In genomic region chr2:119408733-119409132, GRCm38 (mm10) we compare ENCODE assay signal across 10 mouse cellular contexts. TPM values are rescaled to one million over a fixed set of nuclear protein-coding genes. Genes with fewer than 3 reads are reported as not detected.
DNase-seq lines count a peak whose midpoint lies in the region; ATAC-seq and TF ChIP-seq lines count a peak whose summit lies in the region.
"Had no signal": no experiment of that assay in that cellular context is flagged by ENCODE, and none has a peak within 500 bp of the region (broad histone marks: within the 10 kb centered on the region; RNA-seq: fewer than 3 reads in every experiment).

No protein-coding gene starts in this region.

- no peak for TF ChIP-seq EP300 in lung, postnatal 0 days (IDR thresholded peaks at IDR 0.05)

- no peaks in the 10 kb centered on the region for H3K9me3 ChIP-seq in heart, embryonic 11.5 days (replicated peaks; ENCODE audit: control insufficient read depth, low read length)
- no peaks in the 10 kb centered on the region for H3K9me3 ChIP-seq in lung, postnatal 0 days (ENCODE audit: low read length)
- H3K9me3 ChIP-seq in stomach, embryonic 15.5 days: no peaks in the 10 kb centered on the region
- H3K9me3 ChIP-seq: embryonic facial prominence, embryonic 12.5 days had no signal

- 0 out of 2 replicates have a peak, but pooled peaks cover 5% of the 10 kb centered on the region for H3K4me1 ChIP-seq in heart, embryonic 11.5 days (ENCODE audit: control insufficient read depth, insufficient read depth, low read length)
- H3K4me1 ChIP-seq in kidney, adult 2 months (ENCODE audit: control insufficient read depth, insufficient read depth, low read length): no peaks in the 10 kb centered on the region
- H3K4me1 ChIP-seq in lung, postnatal 0 days (ENCODE audit: insufficient read depth, low read depth, low read length): peaks cover 6% of the 10 kb centered on the region; the same call in 1 of the 2 replicates
- no peaks in the 10 kb centered on the region for H3K4me1 ChIP-seq in stomach, embryonic 15.5 days
- H3K4me1 ChIP-seq: embryonic facial prominence, embryonic 12.5 days had no signal

- intact Hi-C loops in heart, postnatal 10 days (cut with DNase I): no loop called here

- no peaks in the 10 kb centered on the region for H3K27me3 ChIP-seq in heart, embryonic 11.5 days (ENCODE audit: control insufficient read depth, insufficient read depth, low read length)
- H3K27me3 ChIP-seq in kidney, adult 2 months (replicated peaks; ENCODE audit: control insufficient read depth, insufficient read depth, low read length): no peaks in the 10 kb centered on the region
- no peaks in the 10 kb centered on the region for H3K27me3 ChIP-seq in lung, postnatal 0 days (replicated peaks; ENCODE audit: insufficient read depth, low read length)
- no peaks in the 10 kb centered on the region for H3K27me3 ChIP-seq in stomach, embryonic 15.5 days (replicated peaks)
- H3K27me3 ChIP-seq: embryonic facial prominence, embryonic 12.5 days had no signal

- no peak overlapping the region for H3K4me2 ChIP-seq in heart, embryonic 11.5 days
- H3K4me2 ChIP-seq in lung, postnatal 0 days (replicated peaks; ENCODE audit: low read depth, low read length): no peak overlapping the region
- no peak overlapping the region for H3K4me2 ChIP-seq in stomach, embryonic 15.5 days
- H3K4me2 ChIP-seq: embryonic facial prominence, embryonic 12.5 days had no signal

- no peak for DNase-seq in heart, postnatal 10 days
- no peak for DNase-seq in kidney, adult 2 months
- DNase-seq in kidney, postnatal 25 days: no peak
- peak; percentile 72 for DNase-seq in lung, postnatal 0 days (ENCODE audit: low spot score)
- no peak for DNase-seq in lung, postnatal 10 days
- DNase-seq: cerebellum, postnatal 14 days had no signal

- no peak overlapping the region for H3K9ac ChIP-seq in heart, embryonic 11.5 days (ENCODE audit: low read depth, low read length)
- no peak overlapping the region for H3K9ac ChIP-seq in lung, postnatal 0 days (replicated peaks; ENCODE audit: low read depth)
- H3K9ac ChIP-seq in stomach, embryonic 15.5 days: no peak overlapping the region
- H3K9ac ChIP-seq: embryonic facial prominence, embryonic 12.5 days had no signal

- no peak for ATAC-seq in heart, embryonic 11.5 days (replicated peaks; ENCODE audit: insufficient number of reproducible peaks, low FRiP score, low TSS enrichment)
- ATAC-seq in lung, postnatal 0 days: peak; percentile 47
- no peak for ATAC-seq in stomach, embryonic 15.5 days (ENCODE audit: insufficient read depth, low FRiP score, low read depth)
- ATAC-seq: CD4-positive, CD25-positive, alpha-beta regulatory T cell, adult 4 months had no signal

- H3K27ac ChIP-seq in heart, embryonic 11.5 days (ENCODE audit: low read depth, low read length): peak overlapping the region; percentile 70
- H3K27ac ChIP-seq in kidney, adult 2 months (ENCODE audit: insufficient read depth, low read depth, low read length): peak overlapping the region; percentile 59
- peak overlapping the region; percentile 68 for H3K27ac ChIP-seq in lung, postnatal 0 days (ENCODE audit: low read length)
- peak overlapping the region; percentile 65 for H3K27ac ChIP-seq in stomach, embryonic 15.5 days
- H3K27ac ChIP-seq: embryonic facial prominence, embryonic 12.5 days had no signal

- TF ChIP-seq CTCF in kidney, adult 2 months (conservative IDR thresholded peaks at IDR 0.05; ENCODE audit: insufficient read depth, insufficient read length, low read depth, low read length): no peak
- TF ChIP-seq CTCF in lung, postnatal 0 days (IDR thresholded peaks at IDR 0.05): no peak

- H3K36me3 ChIP-seq in heart, embryonic 11.5 days (ENCODE audit: control insufficient read depth, insufficient read depth, low read length): peaks cover 10% of the 10 kb centered on the region
- H3K36me3 ChIP-seq in kidney, adult 2 months (ENCODE audit: control insufficient read depth, insufficient read depth, low read length): peaks cover 6% of the 10 kb centered on the region
- H3K36me3 ChIP-seq in lung, postnatal 0 days (ENCODE audit: insufficient read depth, low read length): peaks cover 7% of the 10 kb centered on the region
- peaks cover 28% of the 10 kb centered on the region for H3K36me3 ChIP-seq in stomach, embryonic 15.5 days

- no peak for TF ChIP-seq POLR2A in kidney, adult 2 months (IDR thresholded peaks at IDR 0.05; ENCODE audit: low read depth, low read length)

- no peak overlapping the region for H3K4me3 ChIP-seq in heart, embryonic 11.5 days (ENCODE audit: low read depth, low read length)
- no peak overlapping the region for H3K4me3 ChIP-seq in kidney, adult 2 months (ENCODE audit: insufficient read depth, low read depth, low read length)
- H3K4me3 ChIP-seq in lung, postnatal 0 days (ENCODE audit: low read depth, low read length): no peak overlapping the region
- H3K4me3 ChIP-seq in stomach, embryonic 15.5 days (replicated peaks): no peak overlapping the region
- H3K4me3 ChIP-seq: embryonic facial prominence, embryonic 12.5 days had no signal

RNA-seq across cellular contexts. Expression of gene Chac1, which starts 57.7 kb away (rescaled TPM):
- polyA plus RNA-seq in heart, embryonic 11.5 days (2014; fragmentation: Nextera tagmentation; extraction: Ambion mirVana): 0.35 and 0.74 TPM in 2 replicates
- 1 to 10 TPM; 3.5 to 7.5 TPM for total RNA-seq in heart, postnatal 10 days (2021)
- polyA plus RNA-seq in kidney, adult 2 months (2012; rRNA removed): 2.0 and 2.2 TPM in 2 replicates
- polyA plus RNA-seq in lung, postnatal 0 days (2015; fragmentation: Nextera tagmentation; extraction: Ambion mirVana): 1.5 and 1.8 TPM in 2 replicates
- polyA plus RNA-seq in stomach, embryonic 15.5 days (2015; fragmentation: Nextera tagmentation; extraction: Ambion mirVana): 1.6 TPM in 2 replicates
- polyA plus RNA-seq: CD4-positive, CD25-positive, alpha-beta regulatory T cell, adult 4 months had no signal
